In the genomic region with DNA sequence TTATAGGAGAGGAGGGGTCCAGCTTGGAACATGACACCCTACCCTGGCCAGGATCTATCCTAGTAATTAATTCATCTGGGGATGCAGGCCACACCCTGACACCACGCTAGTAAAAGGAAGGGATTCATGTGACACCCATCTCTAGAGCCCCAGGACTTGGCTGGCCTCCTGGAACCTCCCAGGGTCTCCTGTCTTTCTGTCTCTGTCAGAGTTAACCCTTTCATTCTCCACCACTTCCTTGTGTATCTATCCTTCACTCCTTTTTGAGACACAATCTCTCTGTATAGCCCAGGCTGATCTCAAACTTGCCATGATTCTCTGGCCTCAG, we compare ENCODE assay signal across 14 mouse cellular contexts. TPM values are rescaled to one million over a fixed set of nuclear protein-coding genes. Genes with fewer than 3 reads are reported as not detected.
DNase-seq lines count a peak whose midpoint lies in the region; ATAC-seq and TF ChIP-seq lines count a peak whose summit lies in the region.
"Had no signal": no experiment of that assay in that cellular context is flagged by ENCODE, and none has a peak within 500 bp of the region (broad histone marks: within the 10 kb centered on the region; RNA-seq: fewer than 3 reads in every experiment).

No protein-coding gene starts in this region.

- peaks cover 6% of the 10 kb centered on the region; the same call in 1 of the 2 replicates for H3K36me3 ChIP-seq in heart, embryonic 12.5 days
- H3K36me3 ChIP-seq in liver, embryonic 11.5 days (ENCODE audit: control insufficient read depth, insufficient read depth, low read length): peaks cover 4% of the 10 kb centered on the region
- no peaks in the 10 kb centered on the region for H3K36me3 ChIP-seq in MEL (ENCODE audit: control insufficient read depth in 1 of 2, insufficient read depth in 2 of 2, low read length in 2 of 2)
- 0 out of 2 replicates have a peak, but pooled peaks cover 6% of the 10 kb centered on the region for H3K36me3 ChIP-seq in embryonic facial prominence, embryonic 14.5 days (ENCODE audit: control insufficient read depth, insufficient read depth, low read length)
- H3K36me3 ChIP-seq: forebrain, embryonic 12.5 days had no signal

- no peak for TF ChIP-seq CTCF in MEL (IDR thresholded peaks at IDR 0.05 in 2 of 3, conservative IDR thresholded peaks at IDR 0.05 in 1 of 3; ENCODE audit: control insufficient read depth in 1 of 3, insufficient read depth in 1 of 3, low read depth in 2 of 3, low read length in 3 of 3, poor library complexity in 1 of 3, severe bottlenecking in 1 of 3)

- no peak for TF ChIP-seq EP300 in MEL (IDR thresholded peaks at IDR 0.05; ENCODE audit: low read depth in 1 of 2, low read length in 2 of 2)

- WGBS in heart, embryonic 12.5 days: 27% methylated on average over 1 of the region's 1 CpGs
- WGBS in liver, embryonic 11.5 days: 33% methylated on average over 1 of the region's 1 CpGs
- WGBS in embryonic facial prominence, embryonic 14.5 days: 11% methylated on average over 1 of the region's 1 CpGs

- peaks cover 66% of the 10 kb centered on the region for H3K4me1 ChIP-seq in heart, embryonic 12.5 days (replicated peaks)
- H3K4me1 ChIP-seq in liver, embryonic 11.5 days (replicated peaks; ENCODE audit: control insufficient read depth, insufficient read depth, low read length): peaks cover 42% of the 10 kb centered on the region
- H3K4me1 ChIP-seq in MEL (ENCODE audit: control insufficient read depth in 1 of 2, insufficient read depth in 2 of 2, low read length in 2 of 2): peaks cover 0 to 10% of the 10 kb centered on the region in 2 experiments; a peak in 2 of 4 replicates
- H3K4me1 ChIP-seq in embryonic facial prominence, embryonic 14.5 days (ENCODE audit: control insufficient read depth, insufficient read depth, low read length): peaks cover 15% of the 10 kb centered on the region

- peak overlapping the region; percentile 32 for H3K9ac ChIP-seq in heart, embryonic 12.5 days
- peak overlapping the region; percentile 48 for H3K9ac ChIP-seq in liver, embryonic 11.5 days (ENCODE audit: low read depth, low read length)
- no peak overlapping the region for H3K9ac ChIP-seq in MEL (ENCODE audit: control insufficient read depth, low read depth, low read length, poor library complexity, severe bottlenecking)
- no peak overlapping the region for H3K9ac ChIP-seq in embryonic facial prominence, embryonic 14.5 days (ENCODE audit: low read depth, low read length)
- H3K9ac ChIP-seq: forebrain, embryonic 12.5 days had no signal

- peak overlapping the region; percentile 63 for H3K4me3 ChIP-seq in heart, embryonic 12.5 days
- no peak overlapping the region for H3K4me3 ChIP-seq in liver, embryonic 11.5 days (ENCODE audit: low read depth, low read length)
- no peak overlapping the region for H3K4me3 ChIP-seq in MEL (ENCODE audit: control insufficient read depth in 1 of 2, insufficient read depth in 1 of 2, low read depth in 2 of 2, low read length in 2 of 2)
- H3K4me3 ChIP-seq in embryonic facial prominence, embryonic 14.5 days (ENCODE audit: low read depth, low read length): no peak overlapping the region
- H3K4me3 ChIP-seq: forebrain, embryonic 12.5 days had no signal

- no peaks in the 10 kb centered on the region for H3K9me3 ChIP-seq in heart, embryonic 12.5 days (replicated peaks)
- no peaks in the 10 kb centered on the region for H3K9me3 ChIP-seq in liver, embryonic 11.5 days (ENCODE audit: control insufficient read depth, low read length)
- H3K9me3 ChIP-seq in MEL (replicated peaks; ENCODE audit: insufficient read depth, low read length): no peaks in the 10 kb centered on the region
- no peaks in the 10 kb centered on the region for H3K9me3 ChIP-seq in embryonic facial prominence, embryonic 14.5 days (ENCODE audit: control insufficient read depth, low read length)
- H3K9me3 ChIP-seq: forebrain, embryonic 12.5 days had no signal

- peaks cover 3% of the 10 kb centered on the region for H3K79me2 ChIP-seq in MEL (ENCODE audit: control insufficient read depth, insufficient read depth, low read length, poor library complexity)

- peak overlapping the region; percentile 100 for H3K27ac ChIP-seq in heart, embryonic 12.5 days (ENCODE audit: poor library complexity, severe bottlenecking)
- peak overlapping the region; percentile 16; the same call in 1 of the 2 replicates for H3K27ac ChIP-seq in liver, embryonic 11.5 days (ENCODE audit: low read depth, low read length)
- no peak overlapping the region for H3K27ac ChIP-seq in MEL (ENCODE audit: control insufficient read depth, low read depth, low read length)
- no peak overlapping the region; the same call in 1 of the 2 replicates for H3K27ac ChIP-seq in embryonic facial prominence, embryonic 14.5 days (replicated peaks; ENCODE audit: low read depth, low read length)

- H3K27me3 ChIP-seq in heart, embryonic 12.5 days (replicated peaks): no peaks in the 10 kb centered on the region
- H3K27me3 ChIP-seq in liver, embryonic 11.5 days (replicated peaks; ENCODE audit: control insufficient read depth, insufficient read depth, low read length): peaks cover 34% of the 10 kb centered on the region
- H3K27me3 ChIP-seq in MEL (ENCODE audit: control insufficient read depth in 1 of 2, insufficient read depth in 2 of 2, low read length in 2 of 2): 0 out of 4 replicates have a peak, but pooled peaks cover 0 to 2% of the 10 kb centered on the region in 2 experiments
- H3K27me3 ChIP-seq in embryonic facial prominence, embryonic 14.5 days (replicated peaks; ENCODE audit: control insufficient read depth, insufficient read depth, low read length): peaks cover 16% of the 10 kb centered on the region

- H3K4me2 ChIP-seq in heart, embryonic 12.5 days: peak overlapping the region; percentile 91
- H3K4me2 ChIP-seq in liver, embryonic 11.5 days: no peak overlapping the region
- no peak overlapping the region for H3K4me2 ChIP-seq in embryonic facial prominence, embryonic 14.5 days (ENCODE audit: low read depth, low read length)
- H3K4me2 ChIP-seq: forebrain, embryonic 12.5 days had no signal

- TF ChIP-seq POLR2A in MEL (IDR thresholded peaks at IDR 0.05; ENCODE audit: control insufficient read depth in 1 of 2, insufficient read depth in 1 of 2, low read depth in 1 of 2, low read length in 2 of 2, poor library complexity in 1 of 2): no peak

- DNase-seq in heart, adult 11 months: no peak
- DNase-seq in liver, embryonic 11.5 days (ENCODE audit: low spot score): no peak
- no peak for DNase-seq in liver
- DNase-seq in MEL (ENCODE audit: low read depth, low spot score): peak; percentile 19
- DNase-seq in embryonic facial prominence, embryonic 14.5 days (ENCODE audit: low spot score): no peak
- DNase-seq: adrenal gland, postnatal 14 days; kidney, adult 11 months; kidney, postnatal 4 days; right cerebral cortex, postnatal 4 days had no signal

- no peak for TF ChIP-seq RAD21 in MEL (IDR thresholded peaks at IDR 0.05; ENCODE audit: low read depth, low read length)

- no peak for ATAC-seq in heart, embryonic 12.5 days (ENCODE audit: insufficient number of reproducible peaks, low FRiP score)
- ATAC-seq in liver, embryonic 11.5 days (replicated peaks; ENCODE audit: low FRiP score): no peak
- peak; percentile 5; the same call in 1 of the 2 replicates for ATAC-seq in embryonic facial prominence, embryonic 14.5 days (ENCODE audit: low read depth)
- no peak for ATAC-seq in activated CD4-positive, CD25-positive, alpha-beta regulatory T cell, adult 4 months

RNA-seq across cellular contexts. Expression of gene Josd2, which starts 4.7 kb away (rescaled TPM):
- 141 and 145 TPM in 2 replicates for polyA plus RNA-seq in heart, embryonic 12.5 days (2016; fragmentation: Nextera tagmentation; extraction: Ambion mirVana)
- 145 and 146 TPM in 2 replicates for polyA plus RNA-seq in liver, embryonic 11.5 days (2014; fragmentation: Nextera tagmentation; extraction: Ambion mirVana)
- total RNA-seq in MEL (2012; rRNA removed): 58.4 and 95.5 TPM in 2 replicates
- 100 to 1,000 TPM in 1 of 2 experiments, not detected in 1; 141 TPM for polyA plus RNA-seq in MEL (2012; ENCODE audit: insufficient read depth in 1 of 2, insufficient read length in 2 of 2, low read depth in 1 of 2, low replicate concordance in 2 of 2, missing spikeins in 1 of 2)
- 91.2 and 92.8 TPM in 2 replicates for polyA plus RNA-seq in embryonic facial prominence, embryonic 14.5 days (2014; fragmentation: Nextera tagmentation; extraction: Ambion mirVana)
- polyA plus RNA-seq in activated CD4-positive, CD25-positive, alpha-beta regulatory T cell, adult 4 months (2017; shearing (Covaris generic)): 10 to 100 TPM; 39.9 to 67.9 TPM

RNA-seq across cellular contexts. Expression of gene Aspdh, which starts 7.3 kb away (rescaled TPM):
- polyA plus RNA-seq in heart, embryonic 12.5 days (2016; fragmentation: Nextera tagmentation; extraction: Ambion mirVana): 0.46 and 1.5 TPM in 2 replicates
- polyA plus RNA-seq in liver, embryonic 11.5 days (2014; fragmentation: Nextera tagmentation; extraction: Ambion mirVana): 5.6 and 6.4 TPM in 2 replicates
- not detected in 2 replicates for total RNA-seq in MEL (2012; rRNA removed)
- polyA plus RNA-seq in MEL (2012; ENCODE audit: insufficient read depth in 1 of 2, insufficient read length in 2 of 2, low read depth in 1 of 2, low replicate concordance in 2 of 2, missing spikeins in 1 of 2): under 1 TPM in 1 of 2 experiments, not detected in 1; 0.89 TPM
- polyA plus RNA-seq in embryonic facial prominence, embryonic 14.5 days (2014; fragmentation: Nextera tagmentation; extraction: Ambion mirVana): 0.43 and 0.47 TPM in 2 replicates
- not detected for polyA plus RNA-seq in activated CD4-positive, CD25-positive, alpha-beta regulatory T cell, adult 4 months (2017; shearing (Covaris generic))
- total RNA-seq: gastrocnemius, postnatal 4 days; monocyte, adult 5-6 weeks had no signal

RNA-seq across cellular contexts. Expression of gene Emc10, which starts 23.8 kb away (rescaled TPM):
- polyA plus RNA-seq in heart, embryonic 12.5 days (2016; fragmentation: Nextera tagmentation; extraction: Ambion mirVana): 111 and 114 TPM in 2 replicates
- polyA plus RNA-seq in liver, embryonic 11.5 days (2014; fragmentation: Nextera tagmentation; extraction: Ambion mirVana): 72.8 and 75.2 TPM in 2 replicates
- total RNA-seq in MEL (2012; rRNA removed): 81.3 and 91.4 TPM in 2 replicates
- polyA plus RNA-seq in MEL (2012; ENCODE audit: insufficient read depth in 1 of 2, insufficient read length in 2 of 2, low read depth in 1 of 2, low replicate concordance in 2 of 2, missing spikeins in 1 of 2): 100 to 1,000 TPM in 1 of 2 experiments, not detected in 1; 149 TPM
- 140 and 145 TPM in 2 replicates for polyA plus RNA-seq in embryonic facial prominence, embryonic 14.5 days (2014; fragmentation: Nextera tagmentation; extraction: Ambion mirVana)
- 10 to 100 TPM; 23.7 to 25.6 TPM for polyA plus RNA-seq in activated CD4-positive, CD25-positive, alpha-beta regulatory T cell, adult 4 months (2017; shearing (Covaris generic))

RNA-seq across cellular contexts. Expression of gene Fam71e1, which starts 23.9 kb away (rescaled TPM):
- 10.1 and 12.7 TPM in 2 replicates for polyA plus RNA-seq in heart, embryonic 12.5 days (2016; fragmentation: Nextera tagmentation; extraction: Ambion mirVana)
- polyA plus RNA-seq in liver, embryonic 11.5 days (2014; fragmentation: Nextera tagmentation; extraction: Ambion mirVana): 4.7 and 5.9 TPM in 2 replicates
- total RNA-seq in MEL (2012; rRNA removed): 0.69 and 1.2 TPM in 2 replicates
- polyA plus RNA-seq in MEL (2012; ENCODE audit: insufficient read depth in 1 of 2, insufficient read length in 2 of 2, low read depth in 1 of 2, low replicate concordance in 2 of 2, missing spikeins in 1 of 2): 1 to 10 TPM in 1 of 2 experiments, not detected in 1; 2.0 TPM
- 5.4 and 10.7 TPM in 2 replicates for polyA plus RNA-seq in embryonic facial prominence, embryonic 14.5 days (2014; fragmentation: Nextera tagmentation; extraction: Ambion mirVana)
- polyA plus RNA-seq in activated CD4-positive, CD25-positive, alpha-beta regulatory T cell, adult 4 months (2017; shearing (Covaris generic)): 1 to 10 TPM; 3.3 to 4.0 TPM
- total RNA-seq: monocyte, adult 5-6 weeks had no signal

RNA-seq across cellular contexts. Expression of gene Lrrc4b, which starts 43.7 kb away (rescaled TPM):
- 2.3 and 2.4 TPM in 2 replicates for polyA plus RNA-seq in heart, embryonic 12.5 days (2016; fragmentation: Nextera tagmentation; extraction: Ambion mirVana)
- polyA plus RNA-seq in liver, embryonic 11.5 days (2014; fragmentation: Nextera tagmentation; extraction: Ambion mirVana): 0.25 and 0.52 TPM in 2 replicates
- 0.52 and 0.58 TPM in 2 replicates for total RNA-seq in MEL (2012; rRNA removed)
- 1 to 10 TPM in 1 of 2 experiments, not detected in 1; 4.4 TPM for polyA plus RNA-seq in MEL (2012; ENCODE audit: insufficient read depth in 1 of 2, insufficient read length in 2 of 2, low read depth in 1 of 2, low replicate concordance in 2 of 2, missing spikeins in 1 of 2)
- 1.8 and 2.1 TPM in 2 replicates for polyA plus RNA-seq in embryonic facial prominence, embryonic 14.5 days (2014; fragmentation: Nextera tagmentation; extraction: Ambion mirVana)
- polyA plus RNA-seq in activated CD4-positive, CD25-positive, alpha-beta regulatory T cell, adult 4 months (2017; shearing (Covaris generic)): not detected
- total RNA-seq: monocyte, adult 5-6 weeks had no signal

Comparison
In these comparisons a context has a peak if more than half of its experiments do, and no peak if none do; other contexts are left out.
1. H3K27ac ChIP-seq: peak in heart, embryonic 12.5 days (single experiment) and liver, embryonic 11.5 days (single experiment); none in MEL (single experiment) and embryonic facial prominence, embryonic 14.5 days (single experiment).
2. H3K9ac ChIP-seq: peak in heart, embryonic 12.5 days (single experiment) and liver, embryonic 11.5 days (single experiment); none in MEL (single experiment) and embryonic facial prominence, embryonic 14.5 days (single experiment).